Comparison of ENCODE assay signal across 9 mouse cellular contexts in genomic region chr12:111375559-111375958, GRCm38 (mm10). TPM values are rescaled to one million over a fixed set of nuclear protein-coding genes. Genes with fewer than 3 reads are reported as not detected.
DNase-seq lines count a peak whose midpoint lies in the region; ATAC-seq and TF ChIP-seq lines count a peak whose summit lies in the region.
"Had no signal": no experiment of that assay in that cellular context is flagged by ENCODE, and none has a peak within 500 bp of the region (broad histone marks: within the 10 kb centered on the region; RNA-seq: fewer than 3 reads in every experiment).

No protein-coding gene starts in this region.

- intact Hi-C loops in left cerebral cortex, postnatal 14 days (cut with DNase I), result loop anchor here (5.0 kb wide), 1 partner anchor 43 kb away; no protein-coding TSS in a partner anchor

- WGBS in forebrain, embryonic 10.5 days, result 83% methylated on average over 12 of the region's 12 CpGs
- 25% methylated on average over 12 of the region's 12 CpGs for WGBS in intestine, postnatal 0 days
- 71% methylated on average over 12 of the region's 12 CpGs for WGBS in neural tube, embryonic 13.5 days

- H3K27me3 ChIP-seq in forebrain, embryonic 10.5 days (ENCODE audit: poor library complexity, severe bottlenecking), result no peaks in the 10 kb centered on the region
- no peaks in the 10 kb centered on the region for H3K27me3 ChIP-seq in intestine, postnatal 0 days (replicated peaks; ENCODE audit: control insufficient read depth, insufficient read depth, low read length)
- no peaks in the 10 kb centered on the region for H3K27me3 ChIP-seq in neural tube, embryonic 13.5 days

- H3K4me2 ChIP-seq in intestine, postnatal 0 days (replicated peaks; ENCODE audit: low read depth), result peak overlapping the region; percentile 70
- peak overlapping the region; percentile 85 for H3K4me2 ChIP-seq in neural tube, embryonic 13.5 days

- H3K4me3 ChIP-seq in layer of hippocampus, adult 2 months, result peak overlapping the region; percentile 92
- H3K4me3 ChIP-seq in forebrain, embryonic 10.5 days, result peak overlapping the region; percentile 98
- H3K4me3 ChIP-seq in intestine, postnatal 0 days (ENCODE audit: low read depth, low read length), result peak overlapping the region; percentile 96
- H3K4me3 ChIP-seq in neural tube, embryonic 13.5 days, result peak overlapping the region; percentile 99

- no peak for DNase-seq in layer of hippocampus, adult 2 months (ENCODE audit: low spot score in 2 of 2)
- no peak for DNase-seq in layer of hippocampus, adult 8-10 months (ENCODE audit: low spot score in 2 of 2)
- DNase-seq in forebrain, embryonic 10.5 days (ENCODE audit: extremely low spot score, low spot score), result no peak
- DNase-seq in layer of hippocampus, adult 9-10 months (ENCODE audit: low spot score), result no peak
- DNase-seq in left cerebral cortex, postnatal 14 days (ENCODE audit: low spot score in 2 of 2), result no peak
- DNase-seq in left cerebral cortex, adult 18-20 months (ENCODE audit: low spot score in 2 of 2), result no peak
- DNase-seq: gastrocnemius, postnatal 36 days had no signal

- peaks cover 44% of the 10 kb centered on the region for H3K4me1 ChIP-seq in forebrain, embryonic 10.5 days
- H3K4me1 ChIP-seq in intestine, postnatal 0 days (replicated peaks; ENCODE audit: control insufficient read depth, insufficient read depth, low read length), result peaks cover 12% of the 10 kb centered on the region
- peaks cover 42% of the 10 kb centered on the region for H3K4me1 ChIP-seq in neural tube, embryonic 13.5 days (replicated peaks)

- TF ChIP-seq CTCF in layer of hippocampus, adult 2 months (conservative IDR thresholded peaks at IDR 0.05), result no peak
- TF ChIP-seq CTCF in intestine, postnatal 0 days (IDR thresholded peaks at IDR 0.05; ENCODE audit: low read depth), result no peak

- H3K27ac ChIP-seq in layer of hippocampus, adult 2 months, result peak overlapping the region; percentile 99
- H3K27ac ChIP-seq in forebrain, embryonic 10.5 days, result 0 out of 2 replicates have a peak overlapping the region, but pooled peaks have one; percentile 16
- H3K27ac ChIP-seq in intestine, postnatal 0 days (ENCODE audit: low read depth, low read length), result peak overlapping the region; percentile 100
- H3K27ac ChIP-seq in neural tube, embryonic 13.5 days (replicated peaks), result peak overlapping the region; percentile 61; the same call in 1 of the 2 replicates

- H3K9ac ChIP-seq in intestine, postnatal 0 days (ENCODE audit: low read depth, low read length), result peak overlapping the region; percentile 97
- H3K9ac ChIP-seq in neural tube, embryonic 13.5 days, result peak overlapping the region; percentile 94

- no peaks in the 10 kb centered on the region for H3K9me3 ChIP-seq in forebrain, embryonic 10.5 days
- no peaks in the 10 kb centered on the region for H3K9me3 ChIP-seq in intestine, postnatal 0 days (ENCODE audit: control insufficient read depth)
- no peaks in the 10 kb centered on the region for H3K9me3 ChIP-seq in neural tube, embryonic 13.5 days

- ATAC-seq in intestine, postnatal 0 days, result no peak
- ATAC-seq in neural tube, embryonic 13.5 days (ENCODE audit: low read depth), result no peak

- H3K36me3 ChIP-seq in forebrain, embryonic 10.5 days (replicated peaks), result no peaks in the 10 kb centered on the region
- no peaks in the 10 kb centered on the region for H3K36me3 ChIP-seq in intestine, postnatal 0 days (ENCODE audit: control insufficient read depth, insufficient read depth)
- H3K36me3 ChIP-seq in neural tube, embryonic 13.5 days, result no peaks in the 10 kb centered on the region

RNA-seq across cellular contexts. Expression of gene Cdc42bpb, which starts 2.0 kb away (rescaled TPM):
- 100 to 1,000 TPM; 113 to 122 TPM for total RNA-seq in layer of hippocampus, adult 2 months (2021)
- 100 to 1,000 TPM; 114 to 140 (median 119) TPM for total RNA-seq in layer of hippocampus, adult 8-10 months (2022)
- 30.1 and 30.3 TPM in 2 replicates for polyA plus RNA-seq in forebrain, embryonic 10.5 days (2016; fragmentation: Nextera tagmentation; extraction: Ambion mirVana)
- polyA plus RNA-seq in intestine, postnatal 0 days (2015; fragmentation: Nextera tagmentation; extraction: Ambion mirVana), result 26.4 and 27.2 TPM in 2 replicates
- polyA plus RNA-seq in neural tube, embryonic 13.5 days (2015; fragmentation: Nextera tagmentation; extraction: Ambion mirVana), result 34.0 and 41.4 TPM in 2 replicates
- total RNA-seq in left cerebral cortex, postnatal 14 days (2021), result 100 to 1,000 TPM; 138 to 141 TPM
- total RNA-seq in left cerebral cortex, adult 18-20 months (2021), result 100 to 1,000 TPM; 130 to 138 TPM

RNA-seq across cellular contexts. Expression of gene Lbhd2, which starts 31.1 kb away (rescaled TPM):
- 1 to 10 TPM; 1.2 to 1.4 TPM for total RNA-seq in layer of hippocampus, adult 2 months (2021)
- total RNA-seq in layer of hippocampus, adult 8-10 months (2022), result 1 to 10 TPM in 2 of 4 experiments, under 1 TPM in 1, not detected in 1; 0.61 to 2.3 (median 1.3) TPM
- 0.25 TPM in 1 of 2 replicates, not detected in the other for polyA plus RNA-seq in forebrain, embryonic 10.5 days (2016; fragmentation: Nextera tagmentation; extraction: Ambion mirVana)
- 2.2 and 2.8 TPM in 2 replicates for polyA plus RNA-seq in intestine, postnatal 0 days (2015; fragmentation: Nextera tagmentation; extraction: Ambion mirVana)
- 1.4 TPM in 1 of 2 replicates, not detected in the other for polyA plus RNA-seq in neural tube, embryonic 13.5 days (2015; fragmentation: Nextera tagmentation; extraction: Ambion mirVana)
- total RNA-seq in left cerebral cortex, postnatal 14 days (2021), result 1 to 10 TPM in 1 of 2 experiments, not detected in 1; 1.8 TPM
- 1 to 10 TPM; 2.2 to 3.7 TPM for total RNA-seq in left cerebral cortex, adult 18-20 months (2021)
- total RNA-seq: gastrocnemius, postnatal 36 days had no signal

RNA-seq across cellular contexts. Expression of gene Exoc3l4, which starts 41.3 kb away (rescaled TPM):
- total RNA-seq in layer of hippocampus, adult 2 months (2021), result 1 to 10 TPM; 4.5 to 6.3 TPM
- total RNA-seq in layer of hippocampus, adult 8-10 months (2022), result 1 to 10 TPM; 5.0 to 7.7 (median 6.5) TPM
- 5.2 and 5.6 TPM in 2 replicates for polyA plus RNA-seq in forebrain, embryonic 10.5 days (2016; fragmentation: Nextera tagmentation; extraction: Ambion mirVana)
- 163 and 172 TPM in 2 replicates for polyA plus RNA-seq in intestine, postnatal 0 days (2015; fragmentation: Nextera tagmentation; extraction: Ambion mirVana)
- polyA plus RNA-seq in neural tube, embryonic 13.5 days (2015; fragmentation: Nextera tagmentation; extraction: Ambion mirVana), result 1.1 and 2.3 TPM in 2 replicates
- total RNA-seq in left cerebral cortex, postnatal 14 days (2021), result under 1 TPM; 0.62 to 0.70 TPM
- total RNA-seq in left cerebral cortex, adult 18-20 months (2021), result 1 to 10 TPM; 2.2 to 2.7 TPM

Comparison
In these comparisons a context has a peak if more than half of its experiments do, and no peak if none do; other contexts are left out.
1. H3K27ac ChIP-seq: peak in every context shown above with its lines; median percentile 100 in intestine, postnatal 0 days; 99 in layer of hippocampus, adult 2 months; 61 in neural tube, embryonic 13.5 days; 16 in forebrain, embryonic 10.5 days.